Mouse (Mus musculus): ENCODE measurements around the gene Nfyc.

Nfyc gene

DNA sequence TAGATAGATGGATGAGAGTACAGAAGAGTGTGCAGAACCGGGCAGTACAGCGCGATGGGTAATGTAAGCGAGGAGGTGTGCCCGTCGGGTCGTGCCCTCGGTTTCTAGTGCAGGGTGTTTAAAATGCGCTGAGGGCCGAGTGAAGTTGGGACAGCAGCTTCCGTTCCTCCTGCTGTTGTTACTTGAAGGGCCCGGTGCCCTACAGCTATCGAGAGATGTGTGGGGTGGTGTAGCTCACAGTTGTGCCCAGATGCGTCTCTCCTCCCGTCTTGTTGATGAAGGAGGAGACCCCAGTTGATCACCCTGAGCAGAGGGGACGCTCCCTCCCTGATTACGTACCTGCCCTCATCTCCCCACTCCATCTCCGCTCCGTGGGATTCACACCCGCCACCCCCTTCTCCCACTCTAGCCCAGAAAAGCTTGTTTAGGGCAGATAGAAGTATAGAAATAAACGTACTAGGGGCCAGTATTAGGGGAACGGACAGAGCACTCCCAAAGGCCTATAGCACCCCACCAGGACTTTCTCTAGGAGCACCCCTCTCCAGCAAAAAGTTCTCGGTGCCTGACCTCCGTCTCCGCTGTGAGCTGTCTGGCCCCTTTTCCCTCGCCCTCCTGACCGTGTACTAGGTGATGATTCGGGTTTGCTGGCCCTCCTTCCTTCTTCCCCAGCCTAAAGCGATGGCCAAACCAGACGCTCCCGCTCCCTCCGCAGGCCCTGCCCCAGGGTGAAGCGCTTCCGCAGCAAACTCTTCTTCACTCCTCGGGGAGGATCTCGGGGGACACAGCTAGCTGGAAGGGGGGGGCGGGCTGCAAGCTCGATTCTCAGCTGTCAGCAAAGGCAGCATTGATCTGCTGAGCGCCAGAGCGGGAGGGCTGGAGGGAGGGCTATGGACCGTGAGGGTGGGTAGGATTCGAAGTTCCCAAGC is 83.2 kb downstream of the Nfyc start, which contains the start of gene Kcnq4:
Gene Kcnq4 (minus strand): TSS at position 672 of the 926 bp plus-strand sequence.
- no peak for DNase-seq

DNA sequence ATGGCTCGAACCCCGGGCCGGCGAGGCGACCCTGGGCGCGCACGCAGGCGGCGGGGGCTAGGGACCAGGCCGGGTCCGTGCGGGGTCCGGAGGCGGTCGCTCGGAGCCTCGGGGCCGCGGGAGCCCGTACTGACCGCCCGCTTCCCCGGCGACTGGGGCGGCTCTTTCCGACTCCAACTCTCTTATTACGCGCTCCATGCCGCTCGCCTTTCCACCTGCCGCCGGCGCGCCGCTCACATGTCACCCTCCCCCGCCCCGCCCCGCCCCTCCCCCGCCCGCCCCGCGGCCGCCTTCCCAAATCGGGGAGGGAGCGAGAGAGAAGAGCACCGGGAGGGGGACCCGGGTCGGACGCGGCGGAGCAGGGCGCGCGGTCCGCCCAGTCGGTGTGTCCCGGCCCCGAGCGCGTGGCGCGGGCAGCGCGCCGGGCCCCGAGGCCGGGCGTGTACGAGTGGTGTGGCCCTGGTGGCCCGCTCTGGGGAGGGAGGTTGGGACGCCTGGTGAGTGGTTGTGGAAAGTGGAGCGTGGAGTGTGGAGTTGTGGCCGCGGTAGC is 84.1 kb downstream of the Nfyc start:
- peak; percentile 29 for DNase-seq

DNA sequence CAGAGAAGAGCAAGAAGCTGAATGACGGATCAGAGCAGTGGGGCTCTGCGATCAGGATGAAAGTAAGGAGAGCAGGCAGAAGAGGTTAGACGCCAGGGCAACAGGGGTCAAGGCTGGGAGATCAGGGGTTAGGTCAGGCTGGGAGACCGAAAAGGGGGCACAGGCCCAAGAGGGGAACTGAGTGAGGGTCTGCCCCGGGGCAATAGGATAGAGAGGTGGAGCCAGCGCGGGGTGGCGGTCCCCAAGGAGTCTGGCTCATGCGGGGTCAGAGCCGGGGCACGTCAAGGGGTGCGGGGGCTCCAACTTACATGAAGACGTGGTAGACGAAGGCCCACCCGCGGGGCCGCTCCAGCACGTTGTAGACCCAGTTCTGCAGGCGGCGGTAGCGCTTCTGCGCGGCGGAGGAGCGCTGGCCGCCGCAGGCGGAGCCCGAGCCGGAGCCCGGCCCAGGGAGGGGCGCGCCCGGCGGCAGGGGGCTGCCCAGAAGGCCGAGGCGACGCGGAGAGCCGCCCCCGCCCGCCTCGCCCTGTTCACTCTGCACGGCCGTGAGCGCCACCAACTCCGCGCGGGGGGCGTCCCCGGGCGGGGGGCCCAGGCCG is 84.7 kb downstream of the Nfyc start:
- peak; percentile 43 for DNase-seq

DNA sequence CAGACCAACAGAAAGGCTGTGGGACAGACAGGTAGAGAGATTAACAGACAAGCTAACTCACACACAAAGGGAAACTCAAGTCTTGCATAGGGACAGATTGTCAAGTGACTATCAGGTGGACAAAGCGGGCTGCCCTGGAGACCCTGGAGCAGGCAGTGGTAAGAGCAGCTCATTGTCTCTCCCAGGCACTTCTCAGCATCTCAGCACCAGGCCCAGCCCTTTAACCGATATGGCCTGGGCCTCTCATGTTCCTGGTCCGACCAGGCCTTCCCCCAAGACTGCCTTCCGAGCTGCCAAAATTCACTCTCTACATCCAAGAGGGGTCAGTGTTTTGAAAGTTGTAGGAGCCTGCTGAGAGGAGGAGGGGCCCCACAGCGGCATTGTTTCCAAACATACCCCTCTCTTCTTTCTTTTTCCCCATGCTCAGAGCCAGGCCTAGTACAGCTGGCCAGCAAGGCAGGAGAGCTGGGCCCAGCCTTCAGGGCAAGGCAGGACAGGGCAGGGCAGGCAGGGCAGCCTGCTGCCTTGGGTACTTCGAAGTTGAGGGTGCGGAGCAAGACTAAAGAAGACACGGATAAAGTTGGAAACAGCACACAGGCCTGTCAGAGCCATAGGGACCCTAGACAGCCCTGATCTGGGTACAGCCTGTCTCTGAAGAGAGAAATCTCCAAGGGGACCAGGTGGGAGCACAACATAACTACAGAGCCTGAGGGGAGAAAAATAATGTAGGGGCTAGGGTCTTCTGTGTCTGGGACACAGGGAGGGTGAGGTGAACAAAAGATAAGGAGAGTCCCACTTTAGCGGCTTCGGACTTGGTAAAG is 85.4 kb downstream of the Nfyc start:
- DNase-seq = no peak

DNA sequence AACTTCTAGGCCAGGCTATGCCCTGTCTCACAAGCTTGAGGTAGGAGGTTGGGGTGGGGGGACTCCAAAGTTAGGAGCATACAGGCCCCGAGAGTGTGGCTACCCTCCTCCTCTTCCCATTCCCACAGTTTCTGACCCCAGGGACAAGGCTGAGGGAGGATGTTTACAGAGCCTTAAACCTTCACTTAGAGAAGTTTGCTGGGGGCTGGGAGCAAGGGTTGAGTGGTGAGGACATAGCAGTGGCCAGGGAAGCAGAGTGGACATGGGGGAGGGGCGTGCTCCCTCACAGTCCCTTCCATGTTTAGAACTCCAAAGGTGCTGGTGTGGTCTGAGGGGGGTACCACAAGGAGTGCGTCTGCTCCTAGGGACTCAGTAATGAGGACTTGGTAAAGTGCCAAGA is 87.7 kb downstream of the Nfyc start:
- DNase-seq = no peak

DNA sequence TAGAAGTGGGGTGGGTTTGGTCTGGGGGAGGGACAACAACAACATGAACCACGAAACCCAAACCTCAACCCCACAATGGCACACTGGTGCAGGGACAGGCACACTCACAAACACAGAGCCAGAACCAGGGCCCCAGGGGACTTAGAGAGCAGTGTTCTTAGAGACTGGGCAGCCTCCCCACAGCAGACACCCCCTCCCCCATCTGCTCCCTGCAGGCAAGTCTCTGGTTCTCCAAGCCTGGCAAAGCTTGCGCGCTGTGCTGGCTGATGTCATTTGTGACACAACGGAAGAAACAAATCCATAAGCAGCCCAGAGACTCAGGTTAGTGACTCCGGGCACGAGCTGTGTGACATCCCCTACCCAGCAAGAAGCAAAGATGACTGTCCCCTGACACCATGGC is 90.1 kb downstream of the Nfyc start:
- no peak for DNase-seq

DNA sequence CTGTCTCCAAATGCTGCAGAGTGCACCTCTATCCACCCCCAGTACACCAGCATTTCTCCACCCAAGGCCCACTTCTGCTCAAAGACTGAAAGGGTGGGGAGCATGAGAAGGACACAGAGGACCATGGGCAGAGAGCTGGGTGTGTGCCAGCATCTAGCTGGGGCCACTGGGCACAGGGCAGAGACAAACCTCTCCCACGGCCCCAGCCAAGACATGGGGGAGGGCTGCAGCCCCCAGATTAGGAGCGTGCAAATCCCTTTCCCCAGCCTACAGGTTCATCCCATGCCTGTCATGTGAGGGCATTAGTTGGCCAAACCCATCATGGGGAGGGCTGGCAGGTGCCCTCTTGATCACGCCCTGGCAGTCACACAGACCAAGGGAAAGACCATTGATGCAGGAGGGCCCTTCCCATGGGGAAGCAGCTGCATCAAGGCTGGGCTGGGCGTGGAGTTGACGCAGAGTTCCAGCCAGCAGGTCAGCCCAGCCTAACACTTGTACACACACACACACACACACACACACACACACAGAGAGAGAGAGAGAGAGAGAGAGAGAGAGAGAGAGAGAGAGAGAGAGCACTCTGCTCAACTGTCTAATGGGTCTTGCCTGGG is 97.3 kb downstream of the Nfyc start:
- DNase-seq = no peak

DNA sequence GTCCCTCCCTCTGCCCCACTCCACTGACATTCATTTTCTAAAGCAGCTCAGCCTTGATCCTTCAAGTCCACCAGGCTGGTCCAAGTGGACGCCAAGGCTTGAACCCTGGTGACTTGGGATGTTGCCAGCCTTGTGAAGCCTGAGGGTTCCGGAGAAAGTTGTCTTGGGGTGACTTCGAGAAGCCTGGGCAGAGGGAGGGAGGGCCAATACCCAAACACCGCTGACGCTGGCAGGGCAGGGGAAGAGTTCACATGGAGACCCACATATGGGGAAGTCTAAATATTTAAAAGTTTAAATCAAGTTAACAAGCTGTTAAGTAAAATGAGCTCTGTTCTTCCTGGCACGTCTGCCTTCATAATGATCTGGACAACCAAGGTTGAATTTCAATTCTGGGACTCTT is 98.6 kb downstream of the Nfyc start:
- no peak for DNase-seq

DNA sequence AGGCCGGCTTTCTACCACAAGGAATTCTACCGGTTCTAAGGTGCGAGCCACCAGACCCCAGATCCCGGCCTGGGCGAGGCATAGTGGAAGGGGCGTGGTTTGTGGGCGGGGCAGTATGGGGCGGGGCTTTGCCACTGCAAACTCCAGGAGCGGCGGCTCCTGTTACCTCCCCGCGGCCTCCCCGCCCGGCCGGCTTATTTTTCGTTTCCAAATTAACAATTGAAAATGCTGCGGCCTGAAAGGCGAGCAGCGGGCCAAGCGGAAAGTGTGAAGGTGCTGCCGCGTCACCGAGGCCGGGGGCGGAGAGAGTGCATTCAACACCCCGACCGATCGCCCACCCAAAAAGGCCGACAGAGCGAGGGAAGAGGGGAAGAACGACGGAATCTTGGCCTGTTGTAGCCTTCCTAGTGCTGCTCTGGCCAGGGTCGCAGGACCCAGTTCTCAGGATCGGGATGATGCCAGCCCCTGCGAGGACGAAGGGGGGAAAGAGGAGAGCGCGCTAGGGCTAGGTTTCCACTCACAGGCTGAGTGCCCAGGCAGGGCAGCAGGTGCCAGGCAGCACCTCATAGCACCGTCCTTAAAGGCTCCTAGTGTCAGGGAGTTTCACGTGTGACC is 100.2 kb downstream of the Nfyc start:
- peak; percentile 41 for DNase-seq

DNA sequence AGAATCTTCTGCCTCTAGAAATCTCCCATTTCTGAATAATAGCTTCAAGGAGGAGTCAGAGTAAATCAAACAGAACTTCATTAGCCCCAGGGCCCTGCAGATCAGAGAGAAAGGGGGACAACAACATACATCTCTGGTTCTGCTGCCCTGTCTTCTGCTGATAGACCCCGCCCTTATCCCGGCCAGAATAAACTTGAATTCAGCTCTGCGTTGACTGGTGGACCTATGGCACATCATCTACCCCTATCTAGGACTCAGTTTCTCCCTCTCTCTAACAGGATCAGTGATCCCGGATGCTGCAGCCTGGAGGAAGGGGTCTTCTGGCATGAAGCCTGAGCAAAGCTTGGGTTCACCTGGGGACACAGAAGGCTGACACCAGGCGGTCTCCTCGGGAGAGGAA is 100.8 kb downstream of the Nfyc start:
- no peak for DNase-seq

DNA sequence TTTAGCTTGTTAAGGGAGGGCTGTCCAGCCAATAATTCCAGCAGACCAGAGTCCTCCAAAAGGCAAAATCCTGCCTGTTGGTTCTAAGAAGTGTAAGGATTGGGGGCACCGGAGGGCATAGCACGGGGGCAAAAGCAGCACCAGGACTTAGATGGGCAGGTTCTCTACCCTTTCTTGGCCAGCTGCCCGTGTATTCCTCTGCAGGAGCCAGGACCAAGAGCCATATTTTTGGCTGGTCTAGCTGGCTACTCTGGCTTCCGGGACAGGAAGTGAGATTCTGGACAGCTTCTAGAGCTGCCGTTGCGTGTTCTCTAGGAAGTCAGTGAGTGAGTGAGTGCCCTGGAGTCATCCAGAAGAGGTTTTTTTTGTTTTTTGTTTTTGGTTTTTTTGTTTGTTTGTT is 101.2 kb downstream of the Nfyc start:
- peak; percentile 33 for DNase-seq

DNA sequence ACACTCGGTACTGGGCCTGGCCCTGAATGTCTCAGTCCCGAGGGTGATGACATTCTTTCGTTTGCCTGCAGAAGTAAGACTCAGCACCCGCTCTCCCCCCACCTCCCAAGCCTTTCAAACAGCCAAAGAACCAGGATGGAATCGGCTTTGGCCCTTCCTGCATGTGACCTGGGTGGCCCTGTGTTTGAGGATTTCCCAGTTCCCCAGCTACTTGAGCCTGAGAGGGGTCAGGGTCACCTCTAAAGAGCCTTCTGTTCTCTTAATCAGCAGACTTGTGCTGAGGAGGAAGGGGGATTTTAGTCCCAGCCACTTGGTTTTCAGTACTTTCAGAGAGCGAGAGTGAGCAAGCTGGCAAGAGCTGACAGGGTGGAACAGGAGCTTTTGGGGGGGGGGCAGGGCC is 101.9 kb downstream of the Nfyc start:
- DNase-seq = no peak

DNA sequence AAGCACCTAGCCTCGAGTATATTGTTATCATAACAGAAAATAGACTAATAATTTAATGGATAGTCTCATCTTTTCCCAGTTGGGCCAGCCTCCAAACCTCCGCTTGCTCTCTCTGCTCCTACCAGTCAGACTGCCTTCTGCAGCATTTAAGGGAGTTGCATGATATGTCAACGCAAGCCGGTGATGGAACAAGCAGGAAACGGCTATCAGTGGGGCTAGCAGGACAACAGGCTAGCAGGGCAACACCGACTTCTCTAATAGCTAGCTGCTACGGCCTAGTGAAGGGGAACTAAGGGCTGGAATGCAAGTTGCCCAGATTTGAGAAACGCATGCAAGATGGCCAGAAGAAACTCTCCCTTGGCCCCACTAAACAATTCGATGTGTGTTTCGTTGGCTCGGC is 103.5 kb downstream of the Nfyc start:
- no peak for DNase-seq

DNA sequence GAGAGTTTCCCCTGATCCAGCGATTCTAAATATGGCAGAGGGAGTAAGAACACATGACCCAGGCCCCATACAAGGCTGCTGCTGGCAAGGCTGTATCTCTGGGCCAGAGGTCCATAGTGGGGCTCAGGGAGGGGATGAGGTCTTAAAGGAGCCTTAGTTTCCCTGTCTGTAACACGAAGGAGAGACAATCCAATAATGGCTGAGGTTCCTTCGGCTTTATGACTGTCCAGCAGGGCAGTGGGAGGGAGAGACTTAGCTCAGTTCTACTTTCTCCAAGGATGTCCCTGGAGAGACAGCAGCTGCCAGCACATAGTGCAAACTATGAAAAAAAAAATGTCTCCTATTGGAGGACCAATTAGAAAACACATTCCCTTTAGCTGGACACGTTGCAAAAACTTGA is 105.2 kb downstream of the Nfyc start:
- DNase-seq = no peak

DNA sequence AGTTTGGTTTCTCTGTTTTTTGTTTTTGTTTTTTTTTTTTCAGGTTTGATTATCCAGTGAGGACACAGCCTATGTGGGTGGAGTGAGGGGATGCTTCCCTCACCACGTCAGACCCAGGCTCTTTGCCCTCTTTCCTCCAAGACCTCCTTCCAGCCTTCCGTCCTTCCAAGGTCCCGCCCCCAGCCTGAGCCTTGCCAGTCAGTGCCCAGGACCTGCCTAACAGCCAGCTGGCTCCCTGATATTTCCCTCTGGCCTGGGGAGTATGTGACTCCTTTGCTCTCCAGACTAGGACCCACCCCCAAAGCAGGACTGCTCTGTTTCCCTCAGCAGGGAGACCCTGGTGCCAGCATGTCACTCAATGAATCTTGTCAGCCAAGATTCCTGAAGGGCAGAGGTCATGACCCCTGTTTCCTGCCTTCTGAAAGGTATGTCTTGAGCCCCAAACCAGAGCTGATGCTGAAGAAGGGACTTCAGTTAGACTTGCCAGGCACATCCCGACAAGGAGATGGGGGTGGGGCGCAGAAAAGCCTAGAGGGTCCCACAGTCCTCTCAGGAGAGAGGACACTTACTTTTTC is 105.8 kb downstream of the Nfyc start:
- DNase-seq = no peak

DNA sequence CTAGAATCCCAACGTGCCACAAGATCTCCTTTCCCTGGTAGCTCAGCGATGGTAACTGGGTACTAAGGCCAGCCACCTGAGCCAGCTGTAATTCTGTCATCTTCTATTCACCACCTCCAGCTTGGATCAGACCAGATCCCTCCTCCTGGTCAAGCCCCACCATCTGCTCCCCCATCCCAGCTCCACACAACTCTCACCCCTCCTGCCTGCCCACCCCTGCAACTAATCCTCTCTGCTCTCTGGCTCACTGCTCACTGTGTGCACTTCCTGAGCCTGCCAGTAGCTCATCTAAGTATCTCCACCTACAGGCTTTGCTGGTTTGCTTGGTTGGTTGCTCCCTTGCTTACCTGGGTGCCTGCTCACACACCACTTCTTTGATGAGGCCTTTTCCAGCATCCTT is 109.8 kb downstream of the Nfyc start:
- DNase-seq = no peak

DNA sequence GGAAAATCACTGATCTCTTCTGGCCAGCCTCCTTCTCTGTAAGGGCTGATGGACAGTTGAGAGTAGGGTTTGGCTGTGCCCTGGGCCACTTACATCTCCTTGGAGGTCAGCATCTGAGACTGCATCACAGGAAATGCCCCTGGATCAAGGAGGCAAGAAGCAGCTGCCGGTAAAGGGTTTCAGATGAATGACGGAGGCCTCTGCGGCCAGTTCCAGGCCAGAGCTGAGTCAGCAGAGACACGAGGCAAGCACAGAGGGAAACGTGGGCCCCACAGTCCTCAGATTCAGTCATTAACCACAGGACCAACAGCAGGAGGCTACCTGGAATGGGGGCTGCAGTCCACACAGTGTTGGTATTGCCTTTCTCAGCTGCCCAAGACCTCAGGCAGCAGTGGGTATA is 112.2 kb downstream of the Nfyc start:
- DNase-seq = no peak

DNA sequence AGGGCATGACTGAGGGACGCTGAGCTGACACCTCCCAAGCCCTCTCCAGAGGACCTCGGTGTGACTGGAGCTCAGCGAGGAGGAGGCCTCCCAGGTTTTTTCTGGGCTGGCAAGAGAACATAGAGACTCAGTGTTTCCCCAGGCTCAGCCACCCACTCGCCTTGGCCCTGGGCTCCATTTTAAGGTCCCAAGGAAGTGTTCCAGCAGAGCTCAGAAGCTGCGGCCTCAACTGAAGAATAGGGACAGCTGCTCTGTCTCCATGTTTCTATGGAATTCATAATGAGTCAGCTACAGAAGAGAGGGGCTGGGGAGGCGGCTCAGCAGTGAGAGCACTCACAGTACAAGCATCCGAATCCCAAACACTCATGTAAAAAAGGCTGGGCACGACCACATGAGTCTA is 113.8 kb downstream of the Nfyc start:
- no peak for DNase-seq

DNA sequence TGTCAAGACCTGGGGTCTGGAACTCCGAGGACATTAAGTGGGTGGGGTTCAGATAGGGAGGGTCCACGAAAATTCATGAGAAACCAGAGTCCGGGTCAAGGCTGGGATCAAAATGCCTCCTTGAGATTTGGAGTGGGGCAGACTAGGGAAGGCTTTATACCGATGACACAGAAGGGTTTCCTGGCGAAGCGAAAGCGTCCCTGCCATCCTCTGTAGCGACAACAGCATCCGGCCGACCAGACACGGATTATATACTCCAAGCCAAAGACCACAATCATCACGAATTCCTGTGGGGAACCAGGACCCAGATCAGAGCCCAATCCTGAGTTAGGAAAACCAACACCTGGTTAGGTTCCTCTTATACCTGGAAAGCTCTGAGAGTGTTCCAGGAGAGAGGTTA is 114.6 kb downstream of the Nfyc start:
- no peak for DNase-seq

DNA sequence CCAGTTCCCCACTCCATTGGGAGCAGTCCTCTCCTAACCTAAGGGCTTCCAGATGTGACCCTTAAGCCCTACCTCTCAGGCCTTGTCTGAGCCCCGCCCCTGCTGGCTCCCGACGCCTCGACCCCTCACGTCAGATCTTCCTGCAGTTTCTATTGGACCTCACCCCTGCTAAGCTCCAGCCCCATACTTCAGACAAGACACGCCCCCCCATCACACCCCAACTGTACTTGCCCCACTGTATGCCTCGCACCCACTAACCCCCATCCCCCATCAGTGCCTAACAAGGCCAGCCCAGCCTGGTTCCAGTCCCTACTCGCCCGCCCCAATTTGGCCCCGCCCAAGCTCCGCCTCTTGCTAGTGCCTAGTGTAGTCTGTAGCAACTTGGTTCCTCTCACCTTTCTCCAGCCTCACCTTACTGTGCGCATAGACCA is 115.2 kb downstream of the Nfyc start:
- peak; percentile 47 for DNase-seq

DNA sequence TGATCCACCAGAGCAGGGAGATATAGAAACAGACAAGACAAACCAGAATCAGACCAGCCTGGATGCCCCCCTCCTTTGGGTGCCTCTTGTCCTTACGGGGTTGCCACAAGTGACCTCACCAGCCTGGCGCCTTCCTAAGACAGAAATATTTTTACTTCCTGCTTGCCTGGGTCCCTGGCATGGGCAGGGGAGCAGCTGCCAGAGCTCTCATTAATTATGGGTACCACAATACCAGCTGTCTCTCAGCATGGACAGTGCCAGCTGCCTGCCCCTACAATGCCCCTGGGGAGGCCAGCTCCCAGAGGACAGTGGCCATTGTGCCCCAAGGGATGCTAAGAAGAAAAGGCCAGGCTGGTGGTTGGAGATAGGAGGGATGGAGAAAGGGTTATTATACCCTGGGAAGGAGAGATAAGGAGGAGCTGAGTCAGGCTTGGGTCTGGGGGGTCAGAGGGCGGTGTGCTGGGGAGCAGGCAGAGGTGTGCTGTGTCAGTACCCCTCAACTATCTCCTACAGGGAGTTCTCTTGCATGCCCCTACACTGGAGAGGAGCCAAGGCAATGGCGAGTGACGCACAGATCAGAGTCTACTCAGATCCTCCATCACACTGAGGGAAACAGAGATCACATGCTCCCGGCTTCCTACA is 117.4 kb downstream of the Nfyc start:
- DNase-seq = no peak

All from right cerebral cortex, postnatal 4 days (tissue).